Mouse (Mus musculus) liver, adult 2 months (tissue): ENCODE measurements at regions not wholly inside any gene's neighbourhood (a gene's known extent, or its start where the extent isn't known, plus 50 kb on each side); places are given as distances from the start of the nearest gene placed in this dataset.

Experiments
- CTCF ChIP-seq: fragments of 200-500 bp; IDR thresholded peaks from 2 replicates; pipeline ENCODE4 v1.5.1; 2011; ENCODE audit warnings: low read depth, low read length, control low read depth
- POLR2A ChIP-seq: fragments of 200-500 bp; IDR thresholded peaks from 2 replicates; pipeline ENCODE4 v1.6.1; 2011; ENCODE audit warnings: low read length, control low read depth; ENCODE audit not compliant: insufficient read depth; ENCODE audit errors: extremely low read depth

DNA sequence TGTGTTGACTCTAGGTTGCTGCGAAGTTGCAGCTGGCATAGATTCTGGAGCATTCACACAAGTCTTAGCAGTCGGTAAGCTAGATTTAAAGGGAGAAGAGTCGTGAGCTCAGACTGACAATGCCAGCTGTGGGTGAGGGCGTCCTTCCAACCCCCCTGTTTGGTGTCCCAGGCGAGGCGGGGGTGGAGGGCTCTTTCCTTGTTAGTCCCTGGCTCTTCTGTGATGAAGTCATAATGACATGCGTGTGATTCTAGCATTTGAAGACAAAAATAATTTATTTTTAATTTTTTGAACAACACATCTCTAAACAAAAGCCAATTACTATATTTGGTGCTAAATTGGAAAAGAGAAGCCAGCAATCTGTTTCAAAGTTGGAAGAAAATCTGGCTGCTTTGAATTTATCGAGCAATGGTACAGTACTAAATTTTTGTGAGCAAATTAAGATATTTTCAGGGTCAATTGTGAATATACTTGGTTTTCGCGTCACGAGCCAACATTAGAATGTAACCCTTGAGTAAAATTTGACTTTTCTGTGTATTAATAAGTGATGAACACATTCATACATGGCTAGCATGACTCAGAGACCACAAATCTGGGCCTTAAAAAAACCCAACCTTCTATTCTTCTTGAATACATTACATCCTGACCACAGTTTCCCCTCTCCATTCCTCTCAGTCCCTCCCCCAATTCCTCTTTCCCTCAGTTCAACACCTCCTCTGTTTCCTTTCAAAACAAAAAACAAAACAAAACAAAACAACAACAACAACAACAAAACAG is 53.7 kb upstream of the Pcdh8 start:
- TF ChIP-seq CTCF = no peak
- no peak for TF ChIP-seq POLR2A
